In genomic region chr4:4459258-4459657, GRCm38 (mm10) we compare ENCODE assay signal across 25 mouse cellular contexts.
"Had no signal": no experiment of that assay in that cellular context is flagged by ENCODE, and none has a peak within 500 bp of the region (broad histone marks: within the 10 kb centered on the region; RNA-seq: fewer than 3 reads in every experiment).

No protein-coding gene starts in this region.

- H3K4me1 ChIP-seq: heart, embryonic 10.5 days; heart, embryonic 12.5 days; hindbrain, embryonic 10.5 days; hindbrain, embryonic 12.5 days; limb, embryonic 10.5 days; limb, embryonic 12.5 days; liver, embryonic 13.5 days had no signal

- H3K4me2 ChIP-seq: heart, embryonic 12.5 days; hindbrain, embryonic 12.5 days; hindbrain, embryonic 14.5 days; limb, embryonic 12.5 days; liver, embryonic 11.5 days; liver, embryonic 13.5 days had no signal

- H3K27ac ChIP-seq: gastrocnemius, adult 2 months; heart, embryonic 10.5 days; hindbrain, embryonic 10.5 days; hindbrain, embryonic 12.5 days; hindbrain, embryonic 14.5 days; layer of hippocampus, adult 2 months; left cerebral cortex, adult 2 months; limb, embryonic 10.5 days; limb, embryonic 12.5 days; liver, embryonic 13.5 days had no signal

- DNase-seq: gastrocnemius, adult 2 months; gastrocnemius, postnatal 10 days; gastrocnemius, postnatal 25 days; heart, adult 18-20 months; heart, postnatal 10 days; heart, postnatal 4 days; kidney, adult 18-20 months; kidney, adult 8-10 months; kidney, postnatal 10 days; kidney, postnatal 25 days; kidney, postnatal 4 days; liver; liver, embryonic 13.5 days had no signal

- H3K27me3 ChIP-seq: heart, embryonic 12.5 days; hindbrain, embryonic 12.5 days; limb, embryonic 12.5 days; liver, embryonic 13.5 days had no signal

- H3K9me3 ChIP-seq: heart, embryonic 10.5 days; hindbrain, embryonic 10.5 days; hindbrain, embryonic 12.5 days; limb, embryonic 10.5 days; liver, embryonic 13.5 days had no signal

- H3K9ac ChIP-seq: heart, embryonic 12.5 days; hindbrain, embryonic 12.5 days; hindbrain, embryonic 14.5 days; limb, embryonic 12.5 days; liver, embryonic 13.5 days had no signal

- H3K4me3 ChIP-seq: gastrocnemius, adult 2 months; heart, embryonic 10.5 days; heart, embryonic 12.5 days; hindbrain, embryonic 10.5 days; hindbrain, embryonic 12.5 days; layer of hippocampus, adult 2 months; left cerebral cortex, adult 2 months; limb, embryonic 10.5 days; limb, embryonic 12.5 days; liver, embryonic 13.5 days had no signal

- H3K36me3 ChIP-seq: heart, embryonic 10.5 days; heart, embryonic 12.5 days; hindbrain, embryonic 10.5 days; hindbrain, embryonic 12.5 days; limb, embryonic 10.5 days; limb, embryonic 12.5 days; liver, embryonic 13.5 days had no signal

- ATAC-seq: hindbrain, embryonic 16.5 days; intestine, embryonic 16.5 days had no signal
